Mouse (Mus musculus) heart, adult 11 months (tissue): ENCODE data around the gene Rora.
A peak's percentile ranks its signal among the peaks of the same experiment; 100 is the strongest.

Experiments used
- DNase-seq: peaks from one replicate; pipeline ENCODE4 v3.0.0; 2022

Rora gene

DNA sequence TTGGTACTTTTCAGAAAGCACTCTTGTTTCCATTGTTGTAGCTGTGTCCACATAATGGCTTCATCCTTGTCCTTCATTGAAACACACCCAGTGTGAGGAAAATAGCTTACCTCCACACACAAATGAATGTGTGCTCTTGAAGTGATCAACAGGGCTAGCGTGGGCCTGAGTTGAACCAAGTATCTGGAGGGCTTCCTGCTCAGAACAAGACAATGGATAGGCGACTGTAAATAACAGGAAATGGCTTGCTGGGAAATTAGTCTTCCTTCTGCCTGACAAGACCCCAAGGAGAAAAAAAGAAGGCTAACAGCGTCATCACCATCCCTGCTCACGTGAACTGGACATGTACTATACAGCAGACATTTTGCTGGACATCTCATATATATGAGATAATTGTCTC lies 374.6 kb downstream of the Rora start:
- peak; percentile 89 for DNase-seq

DNA sequence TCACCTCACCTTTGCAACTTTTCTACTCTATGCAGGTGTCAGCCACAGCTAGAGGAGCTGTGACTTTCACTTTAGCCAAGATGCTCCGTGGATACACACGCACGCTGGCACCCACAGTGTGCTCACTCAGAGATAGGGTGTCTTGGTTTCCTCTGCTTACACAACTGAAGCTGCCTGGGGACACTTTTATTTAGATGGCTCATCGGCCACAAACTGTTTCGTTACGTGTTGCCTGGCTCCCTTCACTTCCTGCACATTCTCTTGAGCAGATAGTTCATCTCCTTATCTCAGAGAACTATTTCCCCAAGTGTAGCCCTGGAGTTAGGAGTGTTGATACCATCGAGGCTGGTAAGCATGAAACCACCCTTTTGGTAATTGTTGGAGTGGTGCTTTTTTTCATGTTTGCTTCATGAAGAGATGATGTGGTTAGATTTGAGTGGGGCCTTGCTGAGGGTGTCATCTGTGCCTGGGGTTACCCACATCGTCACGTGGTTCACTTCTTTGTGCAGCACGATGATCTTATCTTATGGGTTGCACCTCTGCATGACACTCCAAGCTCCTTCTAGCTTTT lies 380.8 kb downstream of the Rora start:
- peak; percentile 86 for DNase-seq

DNA sequence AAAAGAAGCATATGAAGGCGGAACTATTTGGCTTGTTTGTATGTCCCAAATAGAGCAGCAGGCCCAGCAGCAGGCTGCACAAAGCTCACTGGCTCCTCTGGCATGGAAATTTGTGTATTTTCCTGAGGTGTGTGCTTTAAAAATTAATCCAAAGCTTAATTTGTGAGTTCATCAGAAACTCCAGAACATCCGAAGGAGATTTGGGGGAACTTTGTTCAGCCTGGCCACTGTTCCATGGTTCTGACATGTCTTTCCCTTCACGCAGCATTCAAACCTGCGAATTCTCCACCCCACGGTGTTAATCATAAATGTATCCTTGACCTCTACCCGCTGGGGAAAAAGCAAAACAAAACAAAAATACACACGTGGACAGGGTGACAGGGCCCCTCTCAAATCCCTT lies 381.9 kb downstream of the Rora start:
- no peak for DNase-seq

DNA sequence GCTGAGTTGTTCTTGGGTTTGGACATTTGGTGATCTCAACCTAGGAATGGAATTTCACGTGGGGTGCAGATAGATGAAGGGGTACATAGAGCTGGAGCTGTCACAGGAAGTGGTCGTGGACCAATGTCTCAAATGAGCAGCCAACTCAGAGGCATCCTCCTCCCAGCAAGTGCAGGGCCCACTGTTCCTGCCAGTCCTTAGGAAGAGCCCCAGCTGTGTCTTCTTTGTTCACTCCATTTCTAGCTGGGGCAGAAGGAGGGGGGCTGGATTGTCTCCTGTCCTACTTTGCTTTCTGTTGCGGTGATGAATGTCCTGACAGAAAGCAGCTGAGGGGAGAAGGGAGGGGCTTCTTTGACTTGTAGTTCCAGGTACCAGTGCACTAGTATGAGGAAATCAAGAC lies 382.7 kb downstream of the Rora start:
- peak; percentile 88 for DNase-seq

DNA sequence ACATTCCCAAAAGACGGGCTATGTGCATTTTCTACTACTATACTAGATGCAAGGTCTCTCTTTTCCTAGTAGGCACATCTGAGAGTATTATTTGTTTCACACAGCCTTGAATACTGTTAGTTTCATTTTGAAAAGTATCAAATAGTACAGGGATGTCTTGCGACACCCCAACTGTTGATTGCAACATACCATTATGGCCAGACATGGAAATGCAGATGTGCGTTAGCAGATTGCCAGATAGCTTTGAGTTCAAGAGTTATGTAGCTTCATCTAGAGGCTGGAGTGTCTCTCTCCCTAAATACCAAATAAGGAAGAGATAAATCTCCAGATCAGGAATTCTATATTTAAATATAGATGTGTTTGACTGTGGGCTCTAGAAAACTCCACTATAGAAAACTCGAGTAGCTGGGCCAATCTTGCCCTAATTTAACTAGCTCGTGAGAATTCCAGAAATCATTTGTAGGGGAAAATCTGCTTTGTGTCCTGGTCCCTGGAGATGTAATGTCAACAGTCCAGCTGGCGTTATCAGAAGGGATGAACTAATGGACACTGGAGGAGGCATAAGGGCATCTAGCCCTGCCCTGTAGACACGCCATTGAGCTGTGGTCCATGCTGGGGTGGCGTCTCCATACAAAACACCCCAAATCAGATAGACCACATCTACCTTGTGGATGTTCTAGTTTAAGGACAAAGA lies 390.5 kb downstream of the Rora start:
- peak; percentile 95 for DNase-seq

DNA sequence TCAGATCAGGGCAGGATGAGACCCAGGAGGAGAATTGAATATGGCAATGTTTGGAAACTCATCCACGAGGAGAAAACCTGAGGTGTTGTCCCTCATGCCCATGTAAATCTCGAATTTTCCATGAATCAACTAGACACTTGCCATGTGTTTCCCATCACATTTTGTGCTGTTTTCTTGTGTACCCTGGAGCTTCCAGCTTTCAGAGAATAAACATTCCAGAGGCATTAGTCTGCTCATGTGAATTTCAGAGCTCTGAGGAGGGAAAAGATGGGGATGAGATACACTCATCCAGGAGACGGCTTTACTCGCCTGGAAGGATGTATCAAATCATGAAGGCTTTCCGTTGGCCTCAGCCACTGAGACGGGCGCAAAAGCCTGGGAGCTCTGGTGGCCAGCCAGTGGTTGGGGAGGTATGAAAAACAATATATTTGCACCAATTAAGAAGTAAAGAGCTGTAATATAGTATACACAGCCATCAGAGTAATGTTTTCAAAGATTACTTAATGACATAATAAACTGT lies 391.1 kb downstream of the Rora start:
- peak; percentile 94 for DNase-seq

DNA sequence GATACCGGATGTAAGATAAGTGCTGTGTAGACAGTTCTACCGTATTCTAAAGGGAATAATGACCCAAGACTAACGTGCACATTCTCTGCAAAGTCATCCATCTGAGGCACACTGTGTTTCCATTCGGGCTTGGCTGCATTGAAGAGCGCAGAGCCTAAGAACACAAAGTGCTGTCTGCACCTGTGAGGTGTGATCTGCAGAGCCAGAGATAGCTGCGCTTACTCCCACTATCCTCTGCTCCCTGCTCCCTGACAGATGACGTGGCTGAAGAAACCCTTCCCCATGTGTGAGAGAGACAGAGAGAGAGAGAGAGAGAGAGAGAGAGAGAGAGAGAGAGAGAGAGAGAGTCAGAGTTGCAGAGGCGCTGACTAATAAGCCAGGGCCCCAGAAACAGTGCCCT lies 392.3 kb downstream of the Rora start:
- DNase-seq = no peak

DNA sequence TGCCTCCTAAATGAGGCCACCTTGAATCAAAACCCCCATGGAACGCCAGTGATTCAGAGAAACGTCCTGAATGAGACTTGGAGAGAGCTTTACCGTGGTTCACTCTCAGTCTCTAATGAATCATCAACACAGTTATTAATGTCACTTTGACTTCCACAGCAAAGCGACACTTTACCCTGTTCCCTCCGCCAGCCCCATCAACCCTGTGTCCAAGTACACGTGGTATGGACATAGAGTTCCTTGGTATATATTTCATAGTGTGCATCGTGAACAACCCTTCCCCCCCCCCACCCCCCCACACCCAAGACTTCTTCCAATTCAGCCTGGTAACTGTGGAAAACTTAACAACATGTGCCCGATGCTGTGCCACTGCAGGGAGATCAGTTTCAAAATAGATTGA lies 397.3 kb downstream of the Rora start:
- DNase-seq = no peak

DNA sequence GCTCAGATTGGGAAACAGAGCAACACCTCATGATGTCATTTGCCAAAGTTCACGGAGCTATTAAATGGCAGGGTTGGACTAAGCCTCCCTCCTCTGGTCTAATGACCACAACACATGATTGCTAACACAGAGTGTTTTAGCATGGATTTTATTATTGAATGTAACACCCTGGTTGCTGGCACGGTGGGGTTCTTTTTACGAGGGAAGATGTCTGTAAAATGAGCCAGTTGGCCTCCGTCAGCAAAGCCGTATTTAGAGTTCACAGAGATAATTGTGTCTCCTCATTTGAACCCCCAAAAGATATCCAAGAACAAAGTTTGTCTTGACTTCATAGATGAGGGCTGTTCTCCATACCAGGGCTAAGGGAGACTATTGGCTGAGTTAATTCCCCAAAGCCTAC lies 398.3 kb downstream of the Rora start:
- peak; percentile 91 for DNase-seq

DNA sequence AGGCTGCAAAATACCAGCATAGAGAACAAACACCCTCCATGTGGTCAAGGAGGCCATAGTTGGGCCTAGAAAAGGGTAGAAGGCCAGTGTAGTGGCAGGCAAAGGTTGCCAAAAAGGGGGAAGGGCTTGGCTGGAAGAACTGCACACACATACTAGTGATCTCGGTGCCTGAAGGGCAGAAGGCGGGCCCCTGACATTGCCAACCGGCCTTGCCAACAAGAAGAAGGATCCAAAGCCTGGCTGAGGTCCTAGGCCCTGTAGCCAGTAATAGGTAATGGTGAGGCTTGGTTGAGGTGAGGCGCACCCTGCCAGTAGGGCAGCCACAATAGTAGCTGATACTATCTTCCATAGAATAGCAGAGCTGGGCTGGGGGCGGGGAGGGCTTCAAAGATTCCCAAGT lies 401.7 kb downstream of the Rora start:
- peak; percentile 96 for DNase-seq

DNA sequence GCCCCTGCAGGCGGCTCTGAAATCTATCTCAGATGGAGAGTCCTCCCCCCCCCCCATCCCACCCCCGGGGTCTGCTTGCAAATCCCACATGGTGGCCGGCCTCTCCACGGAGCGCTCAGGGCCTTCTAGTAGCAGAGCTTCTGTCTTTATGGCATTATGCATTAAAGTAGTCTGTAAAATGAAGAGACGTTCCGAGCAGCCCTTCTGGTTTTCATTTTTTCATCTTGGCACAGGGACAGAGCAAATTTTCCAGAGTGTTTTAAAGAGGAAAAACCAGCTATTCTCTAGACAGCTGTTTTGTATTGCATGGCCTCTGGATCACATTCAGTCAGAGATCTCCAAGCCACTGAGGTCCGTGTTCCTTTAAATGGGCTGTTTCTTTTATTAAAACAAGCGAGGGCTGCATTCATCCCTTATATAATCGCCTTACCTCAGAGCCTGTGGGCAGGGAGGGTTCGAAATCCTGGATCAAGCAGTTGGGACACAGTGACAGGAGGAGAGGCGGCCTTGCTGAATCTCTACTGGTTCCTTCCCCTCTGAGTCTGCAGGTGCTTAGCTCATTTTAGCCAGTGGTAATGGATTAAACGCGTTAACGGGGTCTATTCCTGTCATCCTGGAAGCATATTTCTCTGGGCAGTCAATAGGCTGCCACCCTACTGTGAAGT lies 417.7 kb downstream of the Rora start:
- peak; percentile 95 for DNase-seq

DNA sequence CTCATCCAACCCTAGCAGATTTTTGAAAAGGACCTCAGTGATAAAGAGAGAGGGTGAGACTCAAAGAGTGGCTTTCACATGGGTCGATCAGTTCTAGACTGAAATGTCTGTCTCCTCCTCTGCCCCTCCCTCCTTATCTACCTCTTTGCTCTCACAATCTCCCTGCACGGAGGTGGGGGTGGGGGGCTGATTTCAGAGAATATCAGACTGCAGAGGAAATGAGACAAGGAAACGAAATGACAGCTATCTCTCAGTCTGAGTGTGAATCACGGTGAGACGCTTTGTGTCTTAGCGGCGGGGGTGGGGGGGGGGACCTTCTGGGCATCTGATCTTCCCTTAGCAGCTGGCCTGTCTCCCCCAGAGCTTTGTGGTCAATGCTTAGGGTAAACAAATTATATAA lies 419.7 kb downstream of the Rora start:
- DNase-seq = peak; percentile 81

DNA sequence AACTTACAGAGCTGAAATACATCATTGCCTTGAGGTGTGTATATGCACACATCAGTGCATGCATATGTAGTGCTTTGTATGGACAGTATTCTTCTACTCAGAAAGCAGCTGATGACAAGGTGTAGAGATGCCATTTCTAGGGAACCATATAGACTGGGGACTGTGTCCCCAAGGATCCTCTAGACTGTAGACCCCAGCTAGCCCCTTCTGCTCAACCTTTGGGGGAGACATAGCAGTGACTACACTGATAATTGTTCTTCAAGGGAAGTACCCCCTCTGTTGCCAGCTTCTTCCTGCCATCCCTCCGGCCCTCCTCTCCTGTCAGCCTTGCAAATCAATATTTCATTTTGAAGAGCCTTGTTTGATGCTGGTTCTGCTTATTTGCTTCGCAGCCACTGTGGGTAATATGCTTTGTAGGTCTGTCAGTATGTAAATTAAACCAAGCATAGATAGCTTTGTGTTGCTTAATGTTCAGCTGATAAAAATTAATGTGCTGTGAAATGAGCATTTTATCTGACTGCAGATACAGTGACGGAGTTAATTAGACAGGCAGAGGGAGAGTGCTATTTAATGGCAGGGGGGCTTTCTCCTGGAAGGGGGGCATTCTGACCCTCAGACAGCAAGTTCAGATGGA lies 430.6 kb downstream of the Rora start:
- DNase-seq = peak; percentile 58

DNA sequence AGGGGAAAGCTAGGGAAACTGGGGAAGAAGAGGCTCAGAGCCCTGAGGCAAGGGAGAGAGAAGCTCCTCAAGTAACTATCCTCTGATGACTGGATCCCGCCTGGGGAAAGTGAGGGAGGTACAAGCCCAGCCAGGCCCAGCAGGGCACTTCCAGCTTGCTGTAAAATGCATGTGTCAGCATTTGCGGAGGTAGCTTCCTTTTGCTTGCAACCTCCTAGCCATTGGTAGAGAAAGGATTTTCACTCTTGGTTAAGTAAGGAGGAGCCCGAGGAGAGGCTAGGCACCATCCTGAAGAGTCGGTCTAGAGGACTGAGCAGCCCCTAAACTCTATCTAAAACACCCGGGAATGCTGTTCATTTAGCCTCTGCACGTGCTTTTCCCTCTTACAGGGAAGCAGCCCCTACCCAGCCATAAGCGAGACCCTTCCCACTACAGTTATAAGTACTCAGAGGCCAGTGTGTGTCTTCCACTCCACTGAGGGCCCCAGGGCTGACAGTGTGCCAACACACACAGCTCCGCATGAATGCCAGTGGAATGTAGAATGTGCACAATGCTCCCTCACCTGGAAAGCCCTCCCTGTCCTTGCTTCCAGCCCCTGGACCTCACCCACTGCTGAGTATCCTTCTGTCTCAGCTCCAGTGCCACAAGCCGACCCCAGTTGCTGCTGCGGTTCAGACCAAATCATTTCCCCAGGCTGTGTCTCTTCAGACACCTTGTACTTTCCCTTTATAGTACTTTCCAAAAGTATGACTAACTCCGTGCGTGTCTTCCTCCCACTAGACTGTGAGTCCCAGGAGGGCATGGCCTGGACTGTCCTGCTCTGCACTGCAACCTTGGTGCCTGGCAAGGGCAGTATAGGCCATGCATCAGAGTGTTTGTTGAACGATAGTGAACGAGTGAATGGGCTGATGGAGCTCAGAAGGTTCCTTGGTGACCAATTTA lies 431.4 kb downstream of the Rora start:
- peak; percentile 91 for DNase-seq

DNA sequence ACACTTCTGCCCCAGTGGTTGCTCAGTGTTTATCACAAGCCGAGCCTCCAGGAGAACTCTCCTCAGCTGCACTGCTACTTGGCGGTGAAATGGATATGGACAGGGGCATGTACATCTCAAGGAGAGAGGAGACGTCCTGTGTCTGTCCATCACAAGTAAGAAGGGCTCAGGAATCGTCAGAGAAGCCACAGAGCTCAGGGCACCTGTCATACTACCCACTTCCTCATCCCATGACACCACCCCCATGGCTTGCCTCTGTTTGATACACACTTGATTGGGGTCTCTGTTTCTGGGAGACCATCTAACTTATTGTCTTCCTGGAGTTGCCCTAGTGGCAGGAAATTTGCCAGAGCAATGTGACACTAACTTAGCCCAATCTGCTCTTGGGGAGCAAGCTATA lies 433.3 kb downstream of the Rora start:
- peak; percentile 60 for DNase-seq

DNA sequence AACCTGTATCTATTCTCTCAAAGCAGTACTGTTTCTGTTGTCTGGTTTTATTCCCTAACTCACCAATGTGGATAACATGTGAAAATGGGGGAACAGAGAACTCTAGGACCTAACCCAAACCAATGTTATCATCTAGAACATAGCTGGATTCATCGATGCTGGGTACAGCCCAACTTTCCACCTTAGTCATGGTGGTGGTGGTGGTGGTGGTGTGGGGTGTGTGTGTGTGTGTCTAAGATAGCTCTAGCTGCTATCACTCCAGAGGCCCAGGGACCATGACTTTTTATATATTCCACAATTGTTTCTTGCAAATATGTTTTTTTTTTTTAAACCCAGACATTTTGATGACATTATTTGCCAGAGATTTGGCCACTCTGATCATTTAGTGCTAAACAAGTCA lies 433.7 kb downstream of the Rora start:
- peak; percentile 12 for DNase-seq

DNA sequence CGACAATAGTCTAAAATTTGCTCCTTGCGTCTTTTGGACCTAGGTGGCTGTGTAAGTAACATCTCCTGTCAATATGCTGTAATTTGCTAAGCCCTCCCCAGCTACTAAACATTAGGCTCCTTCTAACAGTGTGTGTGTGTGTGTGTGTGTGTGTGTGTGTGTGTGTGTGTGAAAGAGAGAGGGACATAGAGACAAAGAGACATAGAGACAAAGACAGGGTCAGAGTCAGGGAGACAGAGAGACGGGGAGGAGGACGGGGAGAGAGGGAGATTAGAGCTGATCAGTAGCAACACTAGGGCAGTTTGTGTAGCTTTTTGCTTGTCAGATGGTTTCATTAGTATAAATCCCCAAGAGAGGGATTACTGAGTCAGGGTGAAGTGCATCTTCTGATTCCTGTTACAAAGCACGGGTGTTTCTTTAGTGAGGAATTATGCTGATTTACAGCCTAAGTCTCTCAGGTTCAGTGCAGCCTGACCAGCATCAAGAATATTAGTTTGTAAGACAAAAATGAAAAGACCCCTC lies 437.2 kb downstream of the Rora start:
- peak; percentile 60 for DNase-seq

DNA sequence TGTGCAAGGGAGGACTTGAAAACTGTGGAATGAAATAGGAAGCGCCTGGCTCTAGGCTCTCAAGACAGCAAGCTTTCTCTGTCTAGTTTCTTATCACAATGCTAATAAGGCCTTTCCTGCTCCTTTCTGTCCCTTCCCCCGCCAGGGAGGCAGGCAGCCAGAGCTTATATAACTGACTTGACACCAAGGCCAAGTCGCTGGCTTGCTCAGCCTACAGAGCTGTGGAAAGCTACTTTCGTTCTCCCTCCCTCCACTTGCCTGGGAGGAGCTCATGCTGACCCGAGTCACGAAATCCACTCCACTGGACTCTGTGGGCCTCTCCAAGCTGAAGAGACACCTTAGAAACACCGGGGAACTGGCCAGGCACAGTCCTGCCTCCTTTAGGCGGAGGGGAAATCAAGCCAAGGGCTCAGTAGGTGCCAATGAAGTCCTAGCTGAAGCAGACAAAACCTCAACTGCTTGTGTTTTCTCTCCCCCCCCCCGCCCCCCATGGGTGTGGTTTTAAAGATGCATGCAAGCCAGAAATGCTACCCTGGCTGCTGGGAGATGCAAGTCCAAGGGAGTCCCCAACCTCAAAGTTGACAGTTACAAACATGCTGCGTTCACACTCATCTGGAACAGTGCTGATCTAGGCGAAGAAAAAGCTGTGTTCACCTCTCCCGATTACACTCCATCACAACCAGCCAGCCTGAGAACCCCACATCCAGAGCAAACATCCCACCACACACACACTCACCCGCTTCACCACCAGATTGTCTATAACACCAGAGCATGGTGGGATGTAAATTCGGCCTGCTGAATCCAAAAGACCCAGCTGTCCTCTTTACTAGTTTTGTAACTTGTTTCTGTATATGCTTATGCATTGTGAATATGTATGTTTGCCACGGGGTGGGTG lies 438.8 kb downstream of the Rora start:
- DNase-seq = peak; percentile 100

DNA sequence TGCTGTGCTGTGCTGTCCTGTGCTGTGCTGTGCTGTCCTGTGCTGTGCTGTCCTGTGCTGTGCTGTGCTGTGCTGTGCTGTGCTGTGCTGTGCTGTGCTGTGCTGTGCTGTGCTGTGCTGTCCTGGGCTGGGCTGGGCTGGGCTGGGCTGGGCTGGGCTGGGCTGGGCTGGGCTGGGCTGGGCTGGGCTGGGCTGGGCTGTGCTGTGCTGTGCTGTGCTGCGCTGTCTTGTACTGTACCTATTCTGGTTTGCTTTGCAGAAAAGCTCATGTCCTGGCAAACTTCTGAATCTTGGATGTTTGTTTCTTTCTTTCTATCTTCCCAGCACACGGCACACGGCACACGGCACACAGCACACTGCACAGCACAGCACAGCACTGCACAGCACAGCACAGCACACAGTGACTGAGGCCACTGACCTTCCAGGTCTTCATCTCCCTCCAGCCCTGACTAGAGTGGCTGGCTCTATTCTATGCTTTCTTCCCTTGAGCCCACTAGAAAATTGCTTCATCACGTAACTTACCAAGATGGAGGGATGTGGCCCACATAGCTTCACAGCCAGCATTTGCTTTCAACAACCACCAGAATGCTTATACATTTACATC lies 446.7 kb downstream of the Rora start:
- peak; percentile 28 for DNase-seq

DNA sequence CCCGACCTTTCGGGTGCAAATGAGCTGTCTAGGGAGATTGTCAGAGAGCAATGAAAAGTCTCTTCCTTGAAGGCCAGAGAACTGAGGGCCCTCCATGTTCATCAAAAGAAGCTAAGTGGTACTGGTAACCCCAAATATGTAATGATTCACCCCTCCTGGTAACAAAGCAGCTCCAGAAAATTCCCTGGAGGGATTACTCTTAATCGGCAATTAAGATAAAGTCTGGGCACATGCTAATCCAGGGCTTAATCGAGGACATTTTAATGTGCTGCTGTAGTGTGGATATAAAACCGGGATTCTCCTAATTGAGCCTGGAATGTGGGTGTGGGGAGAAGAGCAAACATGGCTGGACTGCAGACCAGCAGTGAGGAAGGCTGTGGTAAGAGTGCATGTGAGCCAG lies 450.7 kb downstream of the Rora start:
- peak; percentile 82 for DNase-seq
